Mouse (Mus musculus) lung, adult 2 months (tissue): ENCODE measurements around the gene Nr2c2ap.

Experiments used
- CTCF ChIP-seq: fragments of 200-500 bp; IDR thresholded peaks from 2 replicates; pipeline ENCODE4 v1.5.1; 2011; ENCODE audit warnings: mild to moderate bottlenecking, low read length, control low read depth; ENCODE audit not compliant: insufficient read depth
- POLR2A ChIP-seq: fragments of 200-500 bp; IDR thresholded peaks from 2 replicates; pipeline ENCODE4 v1.6.1; 2011; ENCODE audit warnings: low read depth, mild to moderate bottlenecking, control low read depth, low read length, borderline replicate concordance; ENCODE audit errors: extremely low read depth

DNA sequence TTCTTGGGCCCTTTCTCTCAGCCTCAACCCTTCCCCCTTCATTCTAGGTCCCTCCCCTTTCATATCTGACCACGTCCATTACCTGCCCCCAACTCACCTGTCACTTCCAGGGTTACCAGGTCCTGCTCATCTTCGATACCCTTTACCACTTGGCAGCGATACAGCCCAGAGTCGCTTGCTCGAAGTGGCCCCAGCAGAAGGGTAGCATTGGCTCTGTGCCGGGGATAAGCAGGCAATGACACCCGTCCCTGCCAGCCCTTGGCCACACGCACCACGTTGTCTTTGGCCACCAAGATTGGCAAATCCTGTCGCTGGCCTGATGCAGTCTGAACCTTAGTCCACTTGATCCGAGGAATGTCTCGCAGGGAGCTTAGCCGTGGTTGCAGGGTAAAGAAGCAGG, 16.2 kb upstream of the Nr2c2ap start:
- no peak for TF ChIP-seq CTCF
- no peak for TF ChIP-seq POLR2A
